ENCODE assay signal across 21 mouse cellular contexts in the genomic region with DNA sequence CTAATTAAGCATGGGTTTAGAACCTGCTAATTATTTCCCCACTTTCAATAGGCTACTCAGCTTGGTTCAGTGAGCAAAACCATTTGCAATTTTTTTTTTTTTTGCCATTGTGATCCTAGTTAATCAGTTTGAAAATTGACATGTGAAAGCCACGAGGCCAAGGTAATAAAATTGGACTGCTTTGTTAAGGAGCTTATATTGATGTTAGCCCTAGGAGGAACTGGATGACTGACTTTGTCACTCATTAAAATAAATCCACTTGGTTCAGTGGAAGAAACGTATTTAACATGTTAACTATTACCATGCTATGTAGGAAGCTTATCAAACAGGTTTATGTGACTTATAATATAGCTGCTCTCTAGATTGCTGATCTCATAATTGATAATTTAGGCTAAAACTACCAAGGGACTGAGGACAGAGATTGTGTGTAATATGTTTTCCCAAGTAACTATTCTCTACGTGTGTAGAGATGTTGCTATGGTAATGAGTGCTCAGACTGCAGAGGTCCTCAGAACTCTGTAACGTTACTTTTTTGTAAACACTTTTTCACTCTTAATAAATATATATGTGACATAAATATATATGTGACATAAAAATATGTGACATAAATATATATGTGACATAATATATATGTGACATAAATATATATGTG.
DNase-seq lines count a peak whose midpoint lies in the region; ATAC-seq lines count a peak whose summit lies in the region.
"Had no signal": no experiment of that assay in that cellular context is flagged by ENCODE, and none has a peak within 500 bp of the region (broad histone marks: within the 10 kb centered on the region; RNA-seq: fewer than 3 reads in every experiment).

No protein-coding gene starts in this region.

- H3K27me3 ChIP-seq in forebrain, embryonic 11.5 days (ENCODE audit: control insufficient read depth, insufficient read depth, low read length) = no peaks in the 10 kb centered on the region
- no peaks in the 10 kb centered on the region for H3K27me3 ChIP-seq in forebrain, embryonic 16.5 days (replicated peaks; ENCODE audit: control insufficient read depth, insufficient read depth, low read length)
- H3K27me3 ChIP-seq in intestine, embryonic 16.5 days (replicated peaks; ENCODE audit: control insufficient read depth, insufficient read depth, low read length) = no peaks in the 10 kb centered on the region
- H3K27me3 ChIP-seq: embryonic facial prominence, embryonic 12.5 days; limb, embryonic 15.5 days had no signal

- no peak for DNase-seq in forebrain, embryonic 11.5 days (ENCODE audit: low spot score)
- DNase-seq in kidney, adult 8-10 months = peak; percentile 12 to 34
- DNase-seq in kidney, adult 11 months = no peak
- DNase-seq in retina, embryonic 14.5 days (ENCODE audit: low spot score) = peak; percentile 39
- no peak for DNase-seq in right cerebral cortex, postnatal 36 days (ENCODE audit: low spot score in 2 of 2)
- DNase-seq: adrenal gland, postnatal 10 days; cerebellum, adult 2 months; cerebellum, postnatal 25 days; gastrocnemius, adult 2 months; left cerebral cortex, postnatal 4 days; lung, embryonic 14.5 days; right cerebral cortex, postnatal 14 days; spleen, adult 18-20 months had no signal

- WGBS in forebrain, embryonic 11.5 days = 39% methylated on average over 4 of the region's 4 CpGs
- 13% methylated on average over 4 of the region's 4 CpGs for WGBS in forebrain, embryonic 16.5 days
- WGBS in intestine, embryonic 16.5 days = 53% methylated on average over 4 of the region's 4 CpGs

- no peak overlapping the region for H3K27ac ChIP-seq in forebrain, embryonic 11.5 days (ENCODE audit: low read depth, low read length)
- H3K27ac ChIP-seq in forebrain, embryonic 16.5 days (ENCODE audit: low read length) = no peak overlapping the region
- H3K27ac ChIP-seq in intestine, embryonic 16.5 days (ENCODE audit: low read length) = no peak overlapping the region
- H3K27ac ChIP-seq: embryonic facial prominence, embryonic 12.5 days; gastrocnemius, adult 2 months; hindbrain, embryonic 14.5 days; limb, embryonic 15.5 days; liver, embryonic 14.5 days had no signal

- no peaks in the 10 kb centered on the region for H3K36me3 ChIP-seq in forebrain, embryonic 11.5 days (ENCODE audit: control insufficient read depth, insufficient read depth, low read length)
- no peaks in the 10 kb centered on the region for H3K36me3 ChIP-seq in forebrain, embryonic 16.5 days (ENCODE audit: control insufficient read depth, insufficient read depth)
- no peaks in the 10 kb centered on the region for H3K36me3 ChIP-seq in intestine, embryonic 16.5 days (ENCODE audit: control insufficient read depth, insufficient read depth, low read length)
- H3K36me3 ChIP-seq: embryonic facial prominence, embryonic 12.5 days; limb, embryonic 15.5 days had no signal

- H3K9me3 ChIP-seq in forebrain, embryonic 11.5 days (ENCODE audit: control insufficient read depth, low read length) = no peaks in the 10 kb centered on the region
- no peaks in the 10 kb centered on the region for H3K9me3 ChIP-seq in forebrain, embryonic 16.5 days (ENCODE audit: control insufficient read depth, low read length)
- no peaks in the 10 kb centered on the region for H3K9me3 ChIP-seq in intestine, embryonic 16.5 days (ENCODE audit: control insufficient read depth, low read length)
- H3K9me3 ChIP-seq: embryonic facial prominence, embryonic 12.5 days; limb, embryonic 15.5 days had no signal

- no peak overlapping the region for H3K4me3 ChIP-seq in forebrain, embryonic 11.5 days (ENCODE audit: low read depth, low read length)
- H3K4me3 ChIP-seq in forebrain, embryonic 16.5 days (replicated peaks; ENCODE audit: low read length) = no peak overlapping the region
- H3K4me3 ChIP-seq in intestine, embryonic 16.5 days (ENCODE audit: low read length) = no peak overlapping the region
- H3K4me3 ChIP-seq: embryonic facial prominence, embryonic 12.5 days; gastrocnemius, adult 2 months; limb, embryonic 15.5 days had no signal

- no peak overlapping the region for H3K9ac ChIP-seq in forebrain, embryonic 11.5 days (ENCODE audit: low read length)
- H3K9ac ChIP-seq in forebrain, embryonic 16.5 days (replicated peaks; ENCODE audit: low read depth, low read length) = no peak overlapping the region
- no peak overlapping the region for H3K9ac ChIP-seq in intestine, embryonic 16.5 days (ENCODE audit: low read depth, low read length)
- H3K9ac ChIP-seq: embryonic facial prominence, embryonic 12.5 days; hindbrain, embryonic 14.5 days; limb, embryonic 15.5 days; liver, embryonic 14.5 days; lung, embryonic 14.5 days had no signal

- ATAC-seq in forebrain, embryonic 11.5 days (replicated peaks; ENCODE audit: low FRiP score) = peak; percentile 66
- ATAC-seq in forebrain, embryonic 16.5 days = no peak
- ATAC-seq in intestine, embryonic 16.5 days = peak; percentile 83
- ATAC-seq: activated CD4-positive, CD25-positive, alpha-beta regulatory T cell, adult 4 months; inflammation-experienced regulatory T-cells, adult 6 months had no signal

- no peaks in the 10 kb centered on the region for H3K4me1 ChIP-seq in forebrain, embryonic 11.5 days (replicated peaks; ENCODE audit: control insufficient read depth, insufficient read depth, low read length)
- H3K4me1 ChIP-seq in forebrain, embryonic 16.5 days (replicated peaks; ENCODE audit: control insufficient read depth, insufficient read depth, low read length) = no peaks in the 10 kb centered on the region
- no peaks in the 10 kb centered on the region for H3K4me1 ChIP-seq in intestine, embryonic 16.5 days (ENCODE audit: control insufficient read depth, insufficient read depth, low read length)
- H3K4me1 ChIP-seq: limb, embryonic 15.5 days had no signal

- no peak overlapping the region for H3K4me2 ChIP-seq in forebrain, embryonic 11.5 days (ENCODE audit: low read depth, low read length, severe bottlenecking)
- H3K4me2 ChIP-seq in forebrain, embryonic 16.5 days (ENCODE audit: low read length) = no peak overlapping the region
- no peak overlapping the region for H3K4me2 ChIP-seq in intestine, embryonic 16.5 days (ENCODE audit: low read depth, low read length)
- H3K4me2 ChIP-seq: embryonic facial prominence, embryonic 12.5 days; hindbrain, embryonic 14.5 days; limb, embryonic 15.5 days; lung, embryonic 14.5 days had no signal

Comparison
In these comparisons a context has a peak if more than half of its experiments do, and no peak if none do; other contexts are left out.
1. DNase-seq: peak in kidney, adult 8-10 months (2 of 2) and retina, embryonic 14.5 days (single experiment); none in forebrain, embryonic 11.5 days (single experiment), kidney, adult 11 months (single experiment) and right cerebral cortex, postnatal 36 days (0 of 2).